Mouse (Mus musculus) central nervous system, embryonic 11.5 days (tissue): ENCODE data around the gene Sncg. TPM values are rescaled to one million over a fixed set of nuclear protein-coding genes. Genes with fewer than 3 reads are reported as not detected.

Experiments
- polyA plus RNA-seq: library from polyadenylated mRNA; depleted of rRNA; stranded (reverse); fragments of >200 nt; gene quantifications from 2 replicates; pipeline ENCODE4 v1.2.3, GENCODE M21; 2012; rRNA removed

Gene Sncg
- polyA plus RNA-seq, result 82.5 and 132 TPM in 2 replicates

GRCm38 (mm10) chr14:34374577-34374976 is at the start of gene Sncg:
Gene Sncg, minus strand, starts transcription at chr14:34374789.

GRCm38 (mm10) chr14:34375415-34375904 is 871 bp upstream of the Sncg start, which contains the start of gene Mmrn2:
Gene Mmrn2, plus strand, starts transcription at chr14:34375465.

GRCm38 (mm10) chr14:34355301-34355700 is 19.3 kb downstream of the Sncg start, which contains the start of gene Fam25c:
Gene Fam25c, minus strand, starts transcription at chr14:34355433.

Other genes with a start within 250 kb of the Sncg start
- gene Npy4r, start 222.3 kb downstream of the Sncg start, polyA plus RNA-seq, result 0.02 and 0.04 TPM in 2 replicates
- gene Gprin2, start 173.1 kb downstream of the Sncg start, polyA plus RNA-seq, result 1.3 and 1.4 TPM in 2 replicates
- 0.25 and 0.26 TPM in 2 replicates for gene Syt15, start 155.2 kb downstream of the Sncg start, polyA plus RNA-seq
- 4.6 and 5.8 TPM in 2 replicates for gene Shld2, start 64.3 kb downstream of the Sncg start, polyA plus RNA-seq
- 74.9 and 121 TPM in 2 replicates for gene Glud1, start 64.1 kb downstream of the Sncg start, polyA plus RNA-seq
- gene Fam25c, start 19.4 kb downstream of the Sncg start, polyA plus RNA-seq, result not detected in 2 replicates
- 4.0 and 5.0 TPM in 2 replicates for gene Mmrn2, start 676 bp upstream of the Sncg start, polyA plus RNA-seq
- gene Bmpr1a, start 128.6 kb upstream of the Sncg start, polyA plus RNA-seq, result 29.4 and 52.5 TPM in 2 replicates
- not detected in 2 replicates for gene 9230112D13Rik, start 148.0 kb upstream of the Sncg start, polyA plus RNA-seq
- gene Ldb3, start 213.9 kb upstream of the Sncg start, polyA plus RNA-seq, result 1.8 and 6.4 TPM in 2 replicates
- 0.12 and 0.16 TPM in 2 replicates for gene Opn4, start 225.4 kb upstream of the Sncg start, polyA plus RNA-seq